In the genomic region with DNA sequence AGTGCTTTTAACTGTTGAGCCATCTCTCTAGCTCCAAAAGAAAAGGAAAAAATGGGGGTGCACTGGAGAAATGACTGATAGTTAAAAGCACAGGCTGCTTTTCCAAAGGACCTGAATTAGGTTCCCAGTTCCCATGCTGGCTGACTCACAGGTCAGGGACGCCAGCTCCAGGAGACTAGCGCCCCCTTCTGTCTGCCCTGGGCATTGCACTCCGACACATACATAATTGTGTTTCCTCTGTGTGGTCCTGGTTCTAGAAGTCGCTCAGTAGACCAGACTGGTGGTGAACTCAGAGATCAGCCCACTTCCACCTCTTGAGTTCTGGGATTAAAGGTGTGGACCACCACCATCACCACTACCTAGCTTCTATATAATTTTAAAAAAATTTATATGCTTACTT, we compare ENCODE assay signal across 11 mouse cellular contexts. TPM values are rescaled to one million over a fixed set of nuclear protein-coding genes. Genes with fewer than 3 reads are reported as not detected.
A peak's percentile ranks its signal among the peaks of the same experiment; 100 is the strongest.
DNase-seq lines count a peak whose midpoint lies in the region; ATAC-seq and TF ChIP-seq lines count a peak whose summit lies in the region.
"Had no signal": no experiment of that assay in that cellular context is flagged by ENCODE, and none has a peak within 500 bp of the region (broad histone marks: within the 10 kb centered on the region; RNA-seq: fewer than 3 reads in every experiment).

No protein-coding gene starts in this region.

- no peak for TF ChIP-seq EP300 in lung, postnatal 0 days (IDR thresholded peaks at IDR 0.05)
- TF ChIP-seq EP300 in MEL (IDR thresholded peaks at IDR 0.05; ENCODE audit: low read depth in 1 of 2, low read length in 2 of 2): no peak

- no peak overlapping the region for H3K4me2 ChIP-seq in lung, postnatal 0 days (replicated peaks; ENCODE audit: low read depth, low read length)

- no peaks in the 10 kb centered on the region for H3K36me3 ChIP-seq in lung, postnatal 0 days (ENCODE audit: insufficient read depth, low read length)
- H3K36me3 ChIP-seq in MEL (ENCODE audit: control insufficient read depth in 1 of 2, insufficient read depth in 2 of 2, low read length in 2 of 2): no peaks in the 10 kb centered on the region
- H3K36me3 ChIP-seq in splenic B cell, adult 2 months (ENCODE audit: control insufficient read depth, insufficient read depth, low read length, poor library complexity, severe bottlenecking): no peaks in the 10 kb centered on the region
- H3K36me3 ChIP-seq: hindbrain, embryonic 15.5 days had no signal

- H3K27me3 ChIP-seq in lung, postnatal 0 days (replicated peaks; ENCODE audit: insufficient read depth, low read length): no peaks in the 10 kb centered on the region
- no peaks in the 10 kb centered on the region for H3K27me3 ChIP-seq in MEL (ENCODE audit: control insufficient read depth in 1 of 2, insufficient read depth in 2 of 2, low read length in 2 of 2)
- H3K27me3 ChIP-seq in splenic B cell, adult 2 months (ENCODE audit: control insufficient read depth, insufficient read depth, low read length, poor library complexity, severe bottlenecking): no peaks in the 10 kb centered on the region; the same call in 1 of the 2 replicates
- H3K27me3 ChIP-seq: hindbrain, embryonic 15.5 days had no signal

- no peak overlapping the region for H3K9ac ChIP-seq in lung, postnatal 0 days (replicated peaks; ENCODE audit: low read depth)
- no peak overlapping the region for H3K9ac ChIP-seq in MEL (ENCODE audit: control insufficient read depth, low read depth, low read length, poor library complexity, severe bottlenecking)
- H3K9ac ChIP-seq: hindbrain, embryonic 15.5 days had no signal

- no peak for TF ChIP-seq POLR2A in MEL (IDR thresholded peaks at IDR 0.05; ENCODE audit: control insufficient read depth in 1 of 2, insufficient read depth in 1 of 2, low read depth in 1 of 2, low read length in 2 of 2, poor library complexity in 1 of 2)

- WGBS in lung, postnatal 0 days: 49% methylated on average over 4 of the region's 4 CpGs

- DNase-seq in gastrocnemius, adult 2 months: no peak
- no peak for DNase-seq in gastrocnemius, adult 8-10 months (ENCODE audit: low spot score in 2 of 2)
- no peak for DNase-seq in lung, postnatal 0 days (ENCODE audit: low spot score)
- DNase-seq in lung, postnatal 10 days: no peak
- DNase-seq in MEL (ENCODE audit: low read depth, low spot score): peak; percentile 60
- DNase-seq in splenic B cell, adult 2 months (ENCODE audit: low read depth, low spot score): peak; percentile 30
- DNase-seq in layer of hippocampus, adult 8-10 months (ENCODE audit: low spot score in 2 of 2): no peak
- DNase-seq in ovary, adult 18-20 months (ENCODE audit: low spot score): no peak
- DNase-seq: lung, postnatal 14 days had no signal

- TF ChIP-seq CTCF in gastrocnemius, adult 2 months (IDR thresholded peaks at IDR 0.05): peak; percentile 52
- TF ChIP-seq CTCF in lung, postnatal 0 days (IDR thresholded peaks at IDR 0.05): peak; percentile 51
- peak; percentile 72 to 93 (median 80) for TF ChIP-seq CTCF in MEL (IDR thresholded peaks at IDR 0.05 in 2 of 3, conservative IDR thresholded peaks at IDR 0.05 in 1 of 3; ENCODE audit: control insufficient read depth in 1 of 3, insufficient read depth in 1 of 3, low read depth in 2 of 3, low read length in 3 of 3, poor library complexity in 1 of 3, severe bottlenecking in 1 of 3)

- no peak for ATAC-seq in lung, postnatal 0 days
- ATAC-seq: activated CD4-positive, CD25-positive, alpha-beta regulatory T cell, adult 4 months had no signal

- no peaks in the 10 kb centered on the region for H3K79me2 ChIP-seq in MEL (ENCODE audit: control insufficient read depth, insufficient read depth, low read length, poor library complexity)

- H3K9me3 ChIP-seq in lung, postnatal 0 days (ENCODE audit: low read length): no peaks in the 10 kb centered on the region
- H3K9me3 ChIP-seq in MEL (replicated peaks; ENCODE audit: insufficient read depth, low read length): no peaks in the 10 kb centered on the region
- H3K9me3 ChIP-seq: hindbrain, embryonic 15.5 days had no signal

- no peaks in the 10 kb centered on the region for H3K4me1 ChIP-seq in lung, postnatal 0 days (ENCODE audit: insufficient read depth, low read depth, low read length)
- H3K4me1 ChIP-seq in MEL (ENCODE audit: control insufficient read depth in 1 of 2, insufficient read depth in 2 of 2, low read length in 2 of 2): no peaks in the 10 kb centered on the region; a peak in 1 of 4 replicates

- H3K4me3 ChIP-seq in gastrocnemius, adult 2 months: no peak overlapping the region
- no peak overlapping the region for H3K4me3 ChIP-seq in lung, postnatal 0 days (ENCODE audit: low read depth, low read length)
- no peak overlapping the region for H3K4me3 ChIP-seq in MEL (ENCODE audit: control insufficient read depth in 1 of 2, insufficient read depth in 1 of 2, low read depth in 2 of 2, low read length in 2 of 2)
- H3K4me3 ChIP-seq: hindbrain, embryonic 15.5 days had no signal

- no peak; the same call in 1 of the 2 replicates for TF ChIP-seq RAD21 in MEL (IDR thresholded peaks at IDR 0.05; ENCODE audit: low read depth, low read length)

- intact Hi-C loops in gastrocnemius, adult 2 months (cut with DNase I): no loop called here

- no peak overlapping the region for H3K27ac ChIP-seq in gastrocnemius, adult 2 months
- H3K27ac ChIP-seq in lung, postnatal 0 days (ENCODE audit: low read length): no peak overlapping the region
- H3K27ac ChIP-seq in MEL (ENCODE audit: control insufficient read depth, low read depth, low read length): no peak overlapping the region

TF ChIP-seq in MEL, 35 proteins besides CTCF, POLR2A, EP300 and RAD21:
- TF ChIP-seq TCF12 (IDR thresholded peaks at IDR 0.05; ENCODE audit: low read depth, low read length): no peak
- peak; percentile 27; the same call in 1 of the 2 replicates for TF ChIP-seq SMC3 (IDR thresholded peaks at IDR 0.05; ENCODE audit: low read depth, low read length)
TF ChIP-seq in MEL: peak in this region for 1.

RNA-seq across cellular contexts. Expression of a gene that starts 7.2 kb away (rescaled TPM):
- under 1 TPM; 0.74 to 0.86 TPM for total RNA-seq in gastrocnemius, adult 2 months (2021)
- under 1 TPM; 0.24 to 0.76 (median 0.41) TPM for total RNA-seq in gastrocnemius, adult 8-10 months (2022)
- polyA plus RNA-seq in lung, postnatal 0 days (2015; fragmentation: Nextera tagmentation; extraction: Ambion mirVana): 1.9 and 2.0 TPM in 2 replicates
- total RNA-seq in MEL (2012; rRNA removed): not detected in 2 replicates
- under 1 TPM in 1 of 2 experiments, not detected in 1; 0.07 TPM for polyA plus RNA-seq in MEL (2012; ENCODE audit: insufficient read depth in 1 of 2, insufficient read length in 2 of 2, low read depth in 1 of 2, low replicate concordance in 2 of 2, missing spikeins in 1 of 2)
- 100 to 1,000 TPM; 311 to 360 (median 338) TPM for total RNA-seq in layer of hippocampus, adult 8-10 months (2022)
- polyA plus RNA-seq: activated CD4-positive, CD25-positive, alpha-beta regulatory T cell, adult 4 months had no signal

RNA-seq across cellular contexts. Expression of a gene that starts 13.4 kb away (rescaled TPM):
- total RNA-seq in gastrocnemius, adult 2 months (2021): 100 to 1,000 TPM; 290 to 400 TPM
- total RNA-seq in gastrocnemius, adult 8-10 months (2022): 100 to 1,000 TPM; 386 to 534 (median 424) TPM
- polyA plus RNA-seq in lung, postnatal 0 days (2015; fragmentation: Nextera tagmentation; extraction: Ambion mirVana): 61.7 and 63.6 TPM in 2 replicates
- 450 and 482 TPM in 2 replicates for total RNA-seq in MEL (2012; rRNA removed)
- 1,000 to 10,000 TPM in 1 of 2 experiments, 100 to 1,000 TPM in 1; 515 to 1,030 TPM for polyA plus RNA-seq in MEL (2012; ENCODE audit: insufficient read depth in 1 of 2, insufficient read length in 2 of 2, low read depth in 1 of 2, low replicate concordance in 2 of 2, missing spikeins in 1 of 2)
- 1,000 to 10,000 TPM; 1,722 to 2,104 (median 1,900) TPM for total RNA-seq in layer of hippocampus, adult 8-10 months (2022)

RNA-seq across cellular contexts. Expression of a gene that starts 22.2 kb away (rescaled TPM):
- total RNA-seq in gastrocnemius, adult 2 months (2021): not detected
- under 1 TPM in 1 of 4 experiments, not detected in 3; 0.07 TPM for total RNA-seq in gastrocnemius, adult 8-10 months (2022)
- polyA plus RNA-seq in lung, postnatal 0 days (2015; fragmentation: Nextera tagmentation; extraction: Ambion mirVana): 0.04 TPM in 1 of 2 replicates, not detected in the other
- 0.19 and 0.23 TPM in 2 replicates for total RNA-seq in MEL (2012; rRNA removed)
- polyA plus RNA-seq in MEL (2012; ENCODE audit: insufficient read depth in 1 of 2, insufficient read length in 2 of 2, low read depth in 1 of 2, low replicate concordance in 2 of 2, missing spikeins in 1 of 2): under 1 TPM in 1 of 2 experiments, not detected in 1; 0.53 TPM
- 100 to 1,000 TPM in 2 of 4 experiments, 10 to 100 TPM in 2; 93.0 to 128 (median 106) TPM for total RNA-seq in layer of hippocampus, adult 8-10 months (2022)
- polyA plus RNA-seq: activated CD4-positive, CD25-positive, alpha-beta regulatory T cell, adult 4 months had no signal

RNA-seq across cellular contexts. Expression of a gene that starts 31.0 kb away (rescaled TPM):
- under 1 TPM; 0.67 to 0.79 TPM for total RNA-seq in gastrocnemius, adult 2 months (2021)
- total RNA-seq in gastrocnemius, adult 8-10 months (2022): under 1 TPM; 0.62 to 0.97 (median 0.93) TPM
- polyA plus RNA-seq in lung, postnatal 0 days (2015; fragmentation: Nextera tagmentation; extraction: Ambion mirVana): 2.0 and 2.4 TPM in 2 replicates
- 19.6 and 22.8 TPM in 2 replicates for total RNA-seq in MEL (2012; rRNA removed)
- polyA plus RNA-seq in MEL (2012; ENCODE audit: insufficient read depth in 1 of 2, insufficient read length in 2 of 2, low read depth in 1 of 2, low replicate concordance in 2 of 2, missing spikeins in 1 of 2): 10 to 100 TPM in 1 of 2 experiments, not detected in 1; 23.7 TPM
- total RNA-seq in layer of hippocampus, adult 8-10 months (2022): not detected

RNA-seq across cellular contexts. Expression of a gene that starts 45.6 kb away (rescaled TPM):
- not detected for total RNA-seq in gastrocnemius, adult 2 months (2021)
- total RNA-seq in gastrocnemius, adult 8-10 months (2022): not detected
- 0.02 and 0.04 TPM in 2 replicates for polyA plus RNA-seq in lung, postnatal 0 days (2015; fragmentation: Nextera tagmentation; extraction: Ambion mirVana)
- total RNA-seq in MEL (2012; rRNA removed): not detected in 2 replicates
- polyA plus RNA-seq in MEL (2012; ENCODE audit: insufficient read depth in 1 of 2, insufficient read length in 2 of 2, low read depth in 1 of 2, low replicate concordance in 2 of 2, missing spikeins in 1 of 2): under 1 TPM in 1 of 2 experiments, not detected in 1; 0.42 TPM
- 10 to 100 TPM; 47.3 to 63.6 (median 51.9) TPM for total RNA-seq in layer of hippocampus, adult 8-10 months (2022)

Comparison
In these comparisons a context has a peak if more than half of its experiments do, and no peak if none do; other contexts are left out.
1. DNase-seq: peak in MEL (single experiment) and splenic B cell, adult 2 months (single experiment); none in gastrocnemius, adult 2 months (single experiment), gastrocnemius, adult 8-10 months (0 of 2), lung, postnatal 0 days (single experiment), lung, postnatal 10 days (single experiment), layer of hippocampus, adult 8-10 months (0 of 2) and ovary, adult 18-20 months (single experiment).
2. RNA of a gene that starts 7.2 kb away (total RNA-seq): 311 to 360 TPM in layer of hippocampus, adult 8-10 months; 0.74 to 0.86 TPM in gastrocnemius, adult 2 months, 0.24 to 0.76 TPM in gastrocnemius, adult 8-10 months and not detected in MEL; every median in the first group is over 100 times any median in the second.
3. RNA of a gene that starts 22.2 kb away (total RNA-seq): 93.0 to 128 TPM in layer of hippocampus, adult 8-10 months; 0.19 to 0.23 TPM in MEL, 0.07 TPM in gastrocnemius, adult 8-10 months and not detected in gastrocnemius, adult 2 months; every median in the first group is over 10 times any median in the second.
4. Peak in every context shown above with its lines, with median percentiles within 50 percentile points of each other: CTCF ChIP-seq.